In genomic region chr6:37592101-37593032, GRCm38 (mm10) we compare ENCODE assay signal across 9 mouse cellular contexts.
A peak's percentile ranks its signal among the peaks of the same experiment; 100 is the strongest.
DNase-seq lines count a peak whose midpoint lies in the region; ATAC-seq and TF ChIP-seq lines count a peak whose summit lies in the region.
"Had no signal": no experiment of that assay in that cellular context is flagged by ENCODE, and none has a peak within 500 bp of the region (broad histone marks: within the 10 kb centered on the region; RNA-seq: fewer than 3 reads in every experiment).

No protein-coding gene starts in this region.

- peak; percentile 75 to 87 for TF ChIP-seq CTCF in CH12.LX (conservative IDR thresholded peaks at IDR 0.05 in 1 of 2, IDR thresholded peaks at IDR 0.05 in 1 of 2; ENCODE audit: low read depth in 2 of 2, low read length in 2 of 2)
- peak; percentile 45 for TF ChIP-seq CTCF in bone marrow, adult 2 months (IDR thresholded peaks at IDR 0.05; ENCODE audit: control insufficient read depth, insufficient read depth, low read length)
- peak; percentile 62 for TF ChIP-seq CTCF in lung, embryonic 14.5 days (IDR thresholded peaks at IDR 0.05; ENCODE audit: low read depth)

- H3K9me3 ChIP-seq in CH12.LX (replicated peaks; ENCODE audit: low read length) = no peaks in the 10 kb centered on the region
- H3K9me3 ChIP-seq in embryonic facial prominence, embryonic 14.5 days (ENCODE audit: control insufficient read depth, low read length) = no peaks in the 10 kb centered on the region
- no peaks in the 10 kb centered on the region for H3K9me3 ChIP-seq in heart, embryonic 16.5 days (replicated peaks; ENCODE audit: control insufficient read depth, low read length)
- no peaks in the 10 kb centered on the region for H3K9me3 ChIP-seq in lung, embryonic 14.5 days (ENCODE audit: low read depth, low read length)

- H3K79me2 ChIP-seq in CH12.LX (replicated peaks; ENCODE audit: control insufficient read depth, extremely low read depth, insufficient read depth, poor library complexity, severe bottlenecking) = no peaks in the 10 kb centered on the region

- H3K36me3 ChIP-seq in CH12.LX (replicated peaks in 1 of 2; ENCODE audit: control insufficient read depth in 1 of 2, insufficient read depth in 1 of 2, low read length in 1 of 2) = no peaks in the 10 kb centered on the region
- no peaks in the 10 kb centered on the region for H3K36me3 ChIP-seq in embryonic facial prominence, embryonic 14.5 days (ENCODE audit: control insufficient read depth, insufficient read depth, low read length)
- no peaks in the 10 kb centered on the region for H3K36me3 ChIP-seq in heart, embryonic 16.5 days (ENCODE audit: control insufficient read depth, insufficient read depth)
- no peaks in the 10 kb centered on the region for H3K36me3 ChIP-seq in lung, embryonic 14.5 days (ENCODE audit: insufficient read depth)

- dilution Hi-C loops in CH12.LX (cut with MboI; ENCODE audit: extremely low pct_ligation_motif_present, extremely low pct_unique_long_range_greater_than_20kb, low sequenced_read_pairs) = no loop called here

- no peak for TF ChIP-seq POLR2A in CH12.LX (IDR thresholded peaks at IDR 0.05; ENCODE audit: low read depth, low read length)
- no peak for TF ChIP-seq POLR2A in bone marrow, adult 2 months (IDR thresholded peaks at IDR 0.05; ENCODE audit: borderline replicate concordance, control insufficient read depth, low read depth, low read length)

- H3K4me2 ChIP-seq in CH12.LX (ENCODE audit: insufficient read depth, low read depth, poor library complexity, severe bottlenecking) = no peak overlapping the region
- peak overlapping the region; percentile 11; the same call in 1 of the 2 replicates for H3K4me2 ChIP-seq in embryonic facial prominence, embryonic 14.5 days (ENCODE audit: low read depth, low read length)
- no peak overlapping the region for H3K4me2 ChIP-seq in heart, embryonic 16.5 days (ENCODE audit: low read depth, low read length)
- H3K4me2 ChIP-seq in lung, embryonic 14.5 days = no peak overlapping the region

- no peaks in the 10 kb centered on the region for H3K27me3 ChIP-seq in CH12.LX (replicated peaks)
- H3K27me3 ChIP-seq in embryonic facial prominence, embryonic 14.5 days (replicated peaks; ENCODE audit: control insufficient read depth, insufficient read depth, low read length) = no peaks in the 10 kb centered on the region
- no peaks in the 10 kb centered on the region for H3K27me3 ChIP-seq in heart, embryonic 16.5 days (ENCODE audit: control insufficient read depth, insufficient read depth, low read length)
- H3K27me3 ChIP-seq in lung, embryonic 14.5 days (ENCODE audit: insufficient read depth, low read length) = no peaks in the 10 kb centered on the region

- peak; percentile 89 for TF ChIP-seq RAD21 in CH12.LX (IDR thresholded peaks at IDR 0.05; ENCODE audit: low read depth, low read length)

- H3K4me3 ChIP-seq in CH12.LX (replicated peaks in 1 of 3; ENCODE audit: low read depth in 2 of 3, low read length in 2 of 3, poor library complexity in 1 of 3) = no peak overlapping the region
- H3K4me3 ChIP-seq in bone marrow, adult 2 months (replicated peaks; ENCODE audit: control insufficient read depth, low read depth, low read length) = no peak overlapping the region
- no peak overlapping the region for H3K4me3 ChIP-seq in embryonic facial prominence, embryonic 14.5 days (ENCODE audit: low read depth, low read length)
- H3K4me3 ChIP-seq in heart, embryonic 16.5 days (ENCODE audit: low read length) = no peak overlapping the region
- no peak overlapping the region for H3K4me3 ChIP-seq in lung, embryonic 14.5 days (ENCODE audit: low read depth, low read length)
- H3K4me3 ChIP-seq: erythroblast, embryonic 14.5 days had no signal

- peaks cover 0 to 9% of the 10 kb centered on the region in 2 experiments; a peak in 1 of 4 replicates for H3K4me1 ChIP-seq in CH12.LX (ENCODE audit: control insufficient read depth in 1 of 2, insufficient read depth in 2 of 2)
- no peaks in the 10 kb centered on the region for H3K4me1 ChIP-seq in bone marrow, adult 2 months (ENCODE audit: control insufficient read depth, insufficient read depth, low read length)
- 0 out of 2 replicates have a peak, but pooled peaks cover 7% of the 10 kb centered on the region for H3K4me1 ChIP-seq in embryonic facial prominence, embryonic 14.5 days (ENCODE audit: control insufficient read depth, insufficient read depth, low read length)
- H3K4me1 ChIP-seq in heart, embryonic 16.5 days (ENCODE audit: control insufficient read depth, insufficient read depth, low read length) = peaks cover 3% of the 10 kb centered on the region; the same call in 1 of the 2 replicates
- peaks cover 3% of the 10 kb centered on the region; the same call in 1 of the 2 replicates for H3K4me1 ChIP-seq in lung, embryonic 14.5 days (ENCODE audit: insufficient read depth)

- peak; percentile 61; the same call in 1 of the 2 replicates for ATAC-seq in embryonic facial prominence, embryonic 14.5 days (ENCODE audit: low read depth)
- ATAC-seq in heart, embryonic 16.5 days (replicated peaks; ENCODE audit: extremely low read depth, insufficient read depth, low FRiP score) = 0 out of 2 replicates have a peak, but pooled peaks have one; percentile 32
- ATAC-seq in lung, embryonic 14.5 days (ENCODE audit: insufficient read depth) = 0 out of 2 replicates have a peak, but pooled peaks have one; percentile 26

- in situ Hi-C loops in CH12.LX (cut with MboI; ENCODE audit: low pct_ligation_motif_present, low pct_unique_long_range_greater_than_20kb, low sequenced_read_pairs) = loop anchor here (10.0 to 25.0 kb wide), 3 partner anchors 172 to 472 kb away; partner anchors contain the start of gene Trim24

- H3K9ac ChIP-seq in CH12.LX (ENCODE audit: insufficient read depth, low read depth) = no peak overlapping the region
- no peak overlapping the region for H3K9ac ChIP-seq in embryonic facial prominence, embryonic 14.5 days (ENCODE audit: low read depth, low read length)
- no peak overlapping the region for H3K9ac ChIP-seq in heart, embryonic 16.5 days (ENCODE audit: low read length)
- H3K9ac ChIP-seq in lung, embryonic 14.5 days = no peak overlapping the region

- TF ChIP-seq EP300 in CH12.LX (IDR thresholded peaks at IDR 0.05; ENCODE audit: low read length) = no peak

- 56% methylated on average over 19 of the region's 19 CpGs for WGBS in bone marrow, adult 2 months
- WGBS in embryonic facial prominence, embryonic 14.5 days = 48% methylated on average over 19 of the region's 19 CpGs
- 60% methylated on average over 19 of the region's 19 CpGs for WGBS in heart, embryonic 16.5 days
- 58% methylated on average over 19 of the region's 19 CpGs for WGBS in lung, embryonic 14.5 days

- DNase-seq in CH12.LX (ENCODE audit: extremely low read depth) = peak; percentile 70
- DNase-seq in embryonic facial prominence, embryonic 14.5 days (ENCODE audit: low spot score) = peak; percentile 79
- DNase-seq in kidney, postnatal 10 days = peak; percentile 66
- DNase-seq in lung, embryonic 14.5 days = peak; percentile 70
- peak; percentile 32 for DNase-seq in ovary, postnatal 36 days (ENCODE audit: low spot score)
- DNase-seq in urinary bladder, postnatal 14 days (ENCODE audit: low spot score) = no peak

- H3K27ac ChIP-seq in CH12.LX (ENCODE audit: insufficient read depth, low read depth) = no peak overlapping the region
- no peak overlapping the region for H3K27ac ChIP-seq in bone marrow, adult 2 months (ENCODE audit: control insufficient read depth, insufficient read depth, low read depth, low read length, poor library complexity)
- peak overlapping the region; percentile 7; the same call in 1 of the 2 replicates for H3K27ac ChIP-seq in embryonic facial prominence, embryonic 14.5 days (replicated peaks; ENCODE audit: low read depth, low read length)
- peak overlapping the region; percentile 58 for H3K27ac ChIP-seq in heart, embryonic 16.5 days (ENCODE audit: low read length)
- no peak overlapping the region; the same call in 1 of the 2 replicates for H3K27ac ChIP-seq in lung, embryonic 14.5 days (ENCODE audit: low read depth)

TF ChIP-seq in CH12.LX, 34 proteins besides CTCF, POLR2A, EP300 and RAD21 (continues in another document):
- TF ChIP-seq MYC (IDR thresholded peaks at IDR 0.05; ENCODE audit: low read depth, low read length) (peak; percentile 39; the same call in 1 of the 2 replicates), MEF2A (IDR thresholded peaks at IDR 0.05; ENCODE audit: borderline replicate concordance, low read depth, low read length) (no peak), ZNF384 (IDR thresholded peaks at IDR 0.05; ENCODE audit: low read depth, low read length) (no peak), NRF1 (IDR thresholded peaks at IDR 0.05; ENCODE audit: low read depth, low read length) (no peak), NELFE (IDR thresholded peaks at IDR 0.05; ENCODE audit: low read depth, low read length) (peak; percentile 40; the same call in 1 of the 2 replicates), JUN (IDR thresholded peaks at IDR 0.05; ENCODE audit: insufficient read depth, low read depth, low read length) (no peak), MAX (IDR thresholded peaks at IDR 0.05; ENCODE audit: low read length) (no peak), USF2 (conservative IDR thresholded peaks at IDR 0.05; ENCODE audit: low read depth, low read length) (no peak), TCF12 (IDR thresholded peaks at IDR 0.05; ENCODE audit: low read depth, low read length) (no peak), IRF4 (IDR thresholded peaks at IDR 0.05; ENCODE audit: low read depth, low read length) (peak; percentile 42; the same call in 1 of the 2 replicates), USF1 (IDR thresholded peaks at IDR 0.05; ENCODE audit: low read depth, low read length) (no peak), BHLHE40 (IDR thresholded peaks at IDR 0.05; ENCODE audit: low read depth, low read length) (0 out of 2 replicates have a peak, but pooled peaks have one; percentile 42), MXI1 (IDR thresholded peaks at IDR 0.05; ENCODE audit: low read depth, low read length) (no peak), MAFK (IDR thresholded peaks at IDR 0.05; ENCODE audit: insufficient replicate concordance, low read length) (no peak), TBP (conservative IDR thresholded peaks at IDR 0.05; ENCODE audit: low read depth, low read length) (no peak), MAZ (IDR thresholded peaks at IDR 0.05; ENCODE audit: low read depth, low read length) (0 out of 2 replicates have a peak, but pooled peaks have one; percentile 23), ZC3H11A (IDR thresholded peaks at IDR 0.05; ENCODE audit: low read depth, low read length) (peak; percentile 51), POLR2AphosphoS2 (IDR thresholded peaks at IDR 0.05; ENCODE audit: low read depth, low read length) (no peak), ZMIZ1 (IDR thresholded peaks at IDR 0.05; ENCODE audit: low read depth, low read length) (no peak), E2F4 (IDR thresholded peaks at IDR 0.05; ENCODE audit: insufficient replicate concordance, low read depth, low read length) (no peak), GABPA (IDR thresholded peaks at IDR 0.05; ENCODE audit: insufficient replicate concordance, low read depth, low read length) (no peak), KAT2A (IDR thresholded peaks at IDR 0.05; ENCODE audit: insufficient replicate concordance, low read length) (no peak), UBTF (IDR thresholded peaks at IDR 0.05; ENCODE audit: low read depth, low read length) (no peak)

Comparison
In these comparisons a context has a peak if more than half of its experiments do, and no peak if none do; other contexts are left out.
1. H3K27ac ChIP-seq: peak in embryonic facial prominence, embryonic 14.5 days (single experiment) and heart, embryonic 16.5 days (single experiment); none in CH12.LX (single experiment), bone marrow, adult 2 months (single experiment) and lung, embryonic 14.5 days (single experiment).
2. Peak in every context shown above with its lines, with median percentiles within 50 percentile points of each other: CTCF ChIP-seq and ATAC-seq.